Mouse (Mus musculus): ENCODE data around the gene Inf2. TPM values are rescaled to one million over a fixed set of nuclear protein-coding genes. Genes with fewer than 3 reads are reported as not detected.

The Inf2 gene
- polyA plus RNA-seq, 1 experiment: 11.0 TPM

- TF ChIP-seq CTCF (IDR thresholded peaks at IDR 0.05; ENCODE audit: extremely low read depth, insufficient read length, insufficient replicate concordance, low read depth, low read length): no peak
- no peak for TF ChIP-seq POLR2A (IDR thresholded peaks at IDR 0.05; ENCODE audit: low read depth, low read length)
- WGBS: 66% methylated on average over 5 of the region's 5 CpGs
- Histone ChIP-seq H3K4me3 (ENCODE audit: low read depth, low read length) (no peak overlapping the region), H3K27me3 (ENCODE audit: control insufficient read depth, insufficient read depth, low read length) (no peaks in the 10 kb centered on the region), H3K36me3 (ENCODE audit: control insufficient read depth, insufficient read depth, low read length) (peaks cover 35% of the 10 kb centered on the region), H3K4me1 (ENCODE audit: control insufficient read depth, insufficient read depth, insufficient read length, low read length) (peaks cover 6% of the 10 kb centered on the region; the same call in 1 of the 2 replicates), H3K27ac (ENCODE audit: insufficient read depth, low read depth, low read length) (no peak overlapping the region)
These were observed 76.1 kb downstream of the Inf2 start for GRCm38 (mm10) chr12:112664656-112665055.

Other genes starting within 250 kb of the Inf2 start
- 0.06 and 0.75 TPM in 2 replicates for gene A530016L24Rik, start 99.3 kb upstream of the Inf2 start, polyA plus RNA-seq (2012; rRNA removed)
- gene Tmem179, start 72.0 kb upstream of the Inf2 start, polyA plus RNA-seq (2012; rRNA removed): 0.53 and 0.91 TPM in 2 replicates
- 4.3 and 5.6 TPM in 2 replicates for gene Adssl1, start 31.3 kb downstream of the Inf2 start, polyA plus RNA-seq (2012; rRNA removed)
- gene Siva1, start 55.9 kb downstream of the Inf2 start, polyA plus RNA-seq (2012; rRNA removed): 16.1 and 31.3 TPM in 2 replicates
- 79.0 and 88.7 TPM in 2 replicates for gene Akt1, start 86.1 kb downstream of the Inf2 start, polyA plus RNA-seq (2012; rRNA removed)
- gene Zbtb42, start 90.0 kb downstream of the Inf2 start, polyA plus RNA-seq (2012; rRNA removed): 27.7 and 32.8 TPM in 2 replicates
- gene Cep170b, start 131.7 kb downstream of the Inf2 start, polyA plus RNA-seq (2012; rRNA removed): 59.3 and 99.3 TPM in 2 replicates
- gene Pld4, start 171.9 kb downstream of the Inf2 start, polyA plus RNA-seq (2012; rRNA removed): 21.8 and 28.2 TPM in 2 replicates
- 1.4 and 2.1 TPM in 2 replicates for gene Ahnak2, start 213.9 kb downstream of the Inf2 start, polyA plus RNA-seq (2012; rRNA removed)
- gene Clba1, start 220.2 kb downstream of the Inf2 start, polyA plus RNA-seq (2012; rRNA removed): 1.2 and 1.6 TPM in 2 replicates
- gene Cdca4, start 240.6 kb downstream of the Inf2 start, polyA plus RNA-seq (2012; rRNA removed): 8.0 and 15.8 TPM in 2 replicates

All from small intestine, adult 2 months (tissue).